Mouse (Mus musculus) E14TG2a.4 (cell line): ENCODE results near the gene Msx3.

Experiments
- CTCF ChIP-seq: conservative IDR thresholded peaks from 2 replicates; pipeline ENCODE4 v1.5.1; 2014; ENCODE audit warnings: low read length
- NANOG ChIP-seq: IDR thresholded peaks from 2 replicates; pipeline ENCODE4 v1.6.1; 2014; ENCODE audit warnings: borderline replicate concordance, low read length, mixed read lengths
- POU5F1 ChIP-seq: IDR thresholded peaks from 2 replicates; pipeline ENCODE4 v1.6.1; 2014; ENCODE audit warnings: low read length, borderline replicate concordance

- TF ChIP-seq CTCF = no peak
- TF ChIP-seq NANOG = no peak
- no peak for TF ChIP-seq POU5F1
Measured at GRCm38 (mm10) chr7:140098466-140098865, 49.6 kb upstream of the Msx3 start.
